Mouse (Mus musculus): ENCODE data around the gene Uevld.

DNA sequence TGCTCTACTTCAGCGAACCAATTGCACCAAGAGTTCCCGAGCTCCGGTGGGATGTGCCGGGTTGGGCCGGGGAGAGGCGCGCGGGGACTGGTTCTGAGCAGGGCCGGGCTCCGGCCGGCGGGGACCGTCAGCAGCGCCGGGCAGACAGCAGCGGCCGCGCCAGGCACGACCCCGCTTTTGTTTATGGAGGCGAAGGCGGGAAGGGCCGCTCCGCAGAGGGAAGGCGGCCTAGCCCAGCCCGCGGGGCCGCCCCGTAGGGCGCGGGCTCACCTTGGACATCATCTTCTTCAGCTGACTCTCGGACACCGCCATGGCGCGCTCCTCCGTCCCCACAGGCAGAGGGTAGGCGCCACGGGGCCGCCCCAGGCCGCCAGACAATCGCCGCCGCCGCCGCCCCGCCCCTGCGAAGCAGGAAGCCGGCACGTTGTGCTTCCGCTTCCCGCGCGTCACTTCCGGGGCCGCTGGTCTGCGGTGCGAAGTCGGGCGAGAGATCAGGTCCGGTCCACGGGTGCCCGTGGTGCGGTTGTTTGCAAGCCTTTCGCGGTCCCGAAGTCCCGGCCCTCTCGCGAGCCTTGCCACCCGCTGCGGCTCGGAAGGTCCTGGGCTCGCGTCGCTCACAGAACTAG lies 38.7 kb downstream of the Uevld start, which contains the start of gene Tsg101:
- TF ChIP-seq CTCF (IDR thresholded peaks at IDR 0.05; ENCODE audit: low read depth) (no peak), EP300 (IDR thresholded peaks at IDR 0.05; ENCODE audit: low read depth) (no peak)

Measured in liver, embryonic 14.5 days (tissue).